Mouse (Mus musculus): ENCODE data around the gene Sec23a.

DNA sequence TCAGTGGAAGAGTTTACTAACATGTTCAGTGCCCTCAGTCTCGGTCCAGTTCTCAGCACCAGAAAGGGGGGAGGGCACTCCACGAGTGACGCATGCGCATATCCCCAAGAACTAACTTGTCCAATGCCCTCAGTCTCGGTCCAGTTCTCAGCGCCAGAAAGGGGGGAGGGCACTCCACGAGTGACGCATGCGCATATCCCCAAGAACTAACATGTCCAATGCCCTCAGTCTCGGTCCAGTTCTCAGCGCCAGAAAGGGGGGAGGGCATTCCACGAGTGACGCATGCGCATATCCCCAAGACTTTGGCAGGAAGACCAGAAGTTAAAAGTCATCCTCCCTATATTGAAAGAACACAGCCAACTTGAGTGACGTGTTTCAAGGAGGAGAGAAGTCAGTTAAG lies 86.8 kb downstream of the Sec23a start:
- TF ChIP-seq POLR2A (IDR thresholded peaks at IDR 0.05; ENCODE audit: insufficient read length, low read depth) = no peak
- no peak for TF ChIP-seq MYOD1 (IDR thresholded peaks at IDR 0.05; ENCODE audit: control insufficient read depth in 1 of 3, insufficient read length in 2 of 3, low read depth in 2 of 3)
- no peak for TF ChIP-seq USF1 (IDR thresholded peaks at IDR 0.05; ENCODE audit: low read depth)
- no peak for TF ChIP-seq E2F4 (IDR thresholded peaks at IDR 0.05; ENCODE audit: insufficient read depth)
- TF ChIP-seq POLR2AphosphoS2 (IDR thresholded peaks at IDR 0.05; ENCODE audit: insufficient read length, low read depth) = no peak
- no peak for TF ChIP-seq MAX (IDR thresholded peaks at IDR 0.05; ENCODE audit: low read depth)
